Mouse (Mus musculus) adrenal gland, postnatal 4 days (tissue): ENCODE data around the gene Ptbp3. TPM values are rescaled to one million over a fixed set of nuclear protein-coding genes. Genes with fewer than 3 reads are reported as not detected.
"Not testable (repeated sequence)": the region's sequence is repeated elsewhere in the genome, so short reads cannot be mapped to it uniquely, and the experiment has no call there.

Source experiments
- DNase-seq, 2 experiments: peaks; one replicate each; pipeline ENCODE4 v3.0.0; 2021 to 2022; ENCODE audit warnings: low spot score in 2 of 2, mixed read lengths in 2 of 2
- long read RNA-seq, 2 experiments: library from polyadenylated mRNA; stranded (forward); transcript quantifications; one replicate each; pipeline ENCODE4 v2.0.0; 2021
- total RNA-seq, 2 experiments: library from RNA; stranded (reverse); gene quantifications; 2 replicates each; pipeline ENCODE4 v1.2.3; 2021

Gene Ptbp3
- 100 to 1,000 TPM; 147 to 163 TPM for total RNA-seq
- long read RNA-seq, experiment 1, full-length matches to known transcripts, result 1 of 4 reads
- long read RNA-seq, experiment 1, partial matches to known transcripts, result 0 of 4 reads
- long read RNA-seq, experiment 1, other reads (novel, unspliced or antisense), result 3 of 4 reads
- long read RNA-seq, experiment 2, full-length matches to known transcripts, result 8 of 20 reads
- long read RNA-seq, experiment 2, partial matches to known transcripts, result 5 of 20 reads
- long read RNA-seq, experiment 2, other reads (novel, unspliced or antisense), result 7 of 20 reads

- peak; percentile 91 for DNase-seq
These were observed at the start of gene Ptbp3 for GRCm38 (mm10) chr4:59549175-59549976. Gene Ptbp3, minus strand, starts transcription at chr4:59549364.

GRCm38 (mm10) chr4:59596556-59596955 lies 47.4 kb upstream of the Ptbp3 start:
- DNase-seq, result no peak

DNA sequence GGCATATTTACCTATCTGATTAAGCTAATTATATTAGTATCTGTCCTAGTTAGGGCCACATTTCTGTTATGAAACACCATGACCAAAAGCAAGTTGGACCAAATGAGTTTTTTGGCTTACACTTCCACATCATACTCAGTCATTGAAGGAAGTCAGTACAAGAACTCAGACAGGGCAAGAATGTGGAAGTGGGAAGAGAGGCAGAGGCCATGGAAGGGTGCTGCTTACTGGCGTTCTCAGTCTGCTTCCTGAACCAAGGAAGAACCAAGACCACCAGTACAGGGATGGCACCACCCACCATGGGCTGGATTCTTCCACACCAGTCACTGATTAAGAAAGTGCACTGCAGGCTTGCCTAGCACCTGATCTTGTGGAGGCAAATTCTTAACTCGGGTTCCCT lies 45.5 kb upstream of the Ptbp3 start:
- no peak for DNase-seq

DNA sequence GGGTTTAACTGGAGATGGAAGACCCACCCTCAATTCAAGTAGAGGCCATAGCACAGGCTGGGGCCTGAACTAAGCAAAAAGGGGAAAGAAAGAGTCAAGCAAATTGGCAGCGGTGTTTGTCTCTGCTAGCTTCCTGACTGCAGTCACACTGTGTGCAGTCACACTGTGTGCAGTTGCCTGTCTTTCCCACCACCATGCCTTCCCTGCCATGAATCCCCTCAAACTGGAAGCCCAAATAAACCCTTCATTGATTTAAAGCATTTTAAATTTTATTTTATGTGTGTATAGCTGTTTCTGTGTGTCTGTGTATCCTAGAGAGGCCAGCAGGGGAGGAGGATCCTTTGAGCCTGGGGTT lies 38.7 kb upstream of the Ptbp3 start:
- no peak for DNase-seq

GRCm38 (mm10) chr4:59587215-59587871 lies 38.2 kb upstream of the Ptbp3 start:
- no peak for DNase-seq

DNA sequence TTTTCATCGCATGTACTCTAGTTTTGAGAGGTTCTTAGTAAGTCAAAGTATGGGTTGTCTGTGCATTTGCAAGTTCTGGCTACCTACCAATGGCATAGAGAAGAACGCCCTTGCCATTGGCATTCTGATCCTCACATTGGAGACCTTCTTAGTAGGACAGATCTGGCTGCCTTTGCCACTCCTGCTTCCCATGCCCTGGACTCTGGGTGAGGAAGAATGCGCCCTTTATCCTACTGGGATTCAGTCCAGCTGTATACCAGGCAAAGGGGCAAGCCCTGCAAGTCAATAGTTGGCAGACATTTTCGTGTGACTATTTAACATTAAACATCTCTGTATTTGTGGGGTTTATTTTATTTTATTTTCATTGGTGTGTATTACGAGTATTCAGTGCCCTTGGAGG lies 35.9 kb upstream of the Ptbp3 start:
- DNase-seq, result no peak

DNA sequence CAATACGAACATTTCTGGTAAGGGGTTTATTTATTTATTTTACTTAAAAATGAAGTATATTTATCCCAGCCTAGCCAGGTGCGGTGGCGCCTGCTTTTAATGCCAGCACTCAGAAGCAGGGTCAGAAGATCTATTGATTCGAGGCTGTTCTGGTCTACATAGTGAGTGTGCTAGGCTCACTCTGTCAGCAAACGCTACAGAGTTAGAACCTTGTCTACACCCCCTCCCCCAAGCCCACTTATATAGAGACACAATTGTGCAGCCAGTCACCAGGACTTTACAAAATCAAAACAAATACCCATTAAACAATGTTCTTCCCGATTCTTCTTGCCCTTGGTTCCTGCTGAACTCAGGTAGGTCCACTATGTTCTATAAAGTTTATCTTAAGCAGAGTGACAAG lies 33.0 kb upstream of the Ptbp3 start:
- DNase-seq, result no peak

DNA sequence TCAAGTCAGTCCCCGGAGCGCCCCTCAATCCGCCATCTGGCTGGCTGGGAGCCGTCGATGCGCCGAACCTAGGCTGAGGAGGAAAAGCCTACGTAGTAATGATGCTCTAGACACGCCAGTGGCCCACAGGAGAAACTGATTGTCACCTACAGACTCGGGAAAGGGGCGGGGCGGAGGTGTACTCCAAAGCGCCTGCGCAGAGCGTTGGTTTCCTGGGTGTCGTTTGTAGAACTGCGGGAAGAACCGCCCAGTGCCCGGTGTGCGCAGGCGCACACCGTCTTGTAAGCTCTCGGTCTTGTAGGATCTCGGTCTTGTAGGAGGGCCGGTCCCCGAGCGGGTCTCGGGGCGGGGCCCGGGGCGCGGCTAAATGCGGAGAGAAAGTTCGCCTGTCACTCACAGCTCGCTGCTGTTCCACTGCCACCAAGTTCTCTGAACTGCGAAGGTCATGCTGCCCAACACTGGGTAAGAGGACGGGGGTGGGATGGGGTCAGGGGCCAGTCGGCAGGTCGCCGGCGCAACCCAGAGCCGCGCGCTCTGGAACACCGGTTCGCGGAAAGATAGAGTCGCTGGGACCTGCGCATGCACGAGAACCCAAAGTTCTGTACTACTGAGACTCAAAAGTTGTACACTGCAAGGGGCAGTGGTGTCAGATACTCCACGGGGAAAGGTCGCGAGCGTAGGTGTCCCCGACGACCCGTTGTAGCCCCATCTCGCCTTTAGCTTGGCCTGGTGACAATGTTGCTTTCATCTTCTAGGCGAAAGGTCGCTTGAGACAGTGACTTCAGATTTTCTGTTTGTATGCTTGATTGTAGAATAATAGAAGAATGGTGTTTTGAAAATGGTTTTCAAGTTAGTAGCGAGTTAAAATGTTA lies 32.4 kb upstream of the Ptbp3 start, which contains the start of gene Hsdl2:
Hsdl2 (plus strand) TSS at position 250 of the 872 bp plus-strand sequence.
- peak; percentile 89 to 97 for DNase-seq

DNA sequence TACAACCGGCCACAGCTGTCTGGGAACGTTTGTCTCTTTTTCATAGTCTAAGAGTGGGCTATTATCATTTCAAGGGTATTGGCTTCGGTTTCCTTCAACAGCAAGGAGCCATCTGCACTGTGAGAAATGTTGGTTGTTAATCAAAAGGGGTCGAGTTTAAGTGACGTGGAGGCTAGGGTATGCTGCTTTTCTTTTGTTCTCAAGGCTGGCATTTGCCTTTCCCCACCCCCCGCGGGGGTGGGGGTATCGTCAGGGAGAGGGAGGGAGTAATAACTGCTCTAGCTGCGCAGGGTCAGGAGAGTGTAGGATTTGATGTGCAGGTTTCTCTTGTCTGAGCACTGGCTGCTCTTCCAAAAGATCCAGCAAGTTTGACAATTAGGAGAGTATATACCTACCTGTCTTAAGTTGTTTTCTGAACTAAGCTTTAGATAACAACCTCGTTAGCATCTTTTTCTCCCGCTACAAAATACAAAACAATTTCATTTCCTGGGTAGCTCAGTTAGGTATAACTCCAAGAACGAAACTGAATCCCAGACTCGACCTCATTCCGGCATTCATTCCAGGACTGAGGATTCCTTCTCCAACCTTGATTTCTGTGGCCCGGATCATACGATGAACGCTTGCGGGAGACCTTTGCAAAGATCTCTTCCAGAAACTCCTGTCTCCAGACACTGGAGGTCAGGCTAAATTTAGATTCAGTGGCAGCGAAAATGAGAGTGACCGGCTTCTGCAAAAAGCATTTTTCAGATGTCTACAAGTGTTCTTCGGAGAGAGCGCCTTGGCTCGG lies 31.5 kb upstream of the Ptbp3 start:
- peak in 1 of 2 experiments; percentile 32 for DNase-seq

GRCm38 (mm10) chr4:59575184-59575958 lies 26.2 kb upstream of the Ptbp3 start:
- no peak for DNase-seq

GRCm38 (mm10) chr4:59572521-59573118 lies 23.5 kb upstream of the Ptbp3 start:
- DNase-seq, result no peak

- DNase-seq, result not testable (repeated sequence)
These were observed 21.4 kb upstream of the Ptbp3 start for GRCm38 (mm10) chr4:59570519-59570918.

DNA sequence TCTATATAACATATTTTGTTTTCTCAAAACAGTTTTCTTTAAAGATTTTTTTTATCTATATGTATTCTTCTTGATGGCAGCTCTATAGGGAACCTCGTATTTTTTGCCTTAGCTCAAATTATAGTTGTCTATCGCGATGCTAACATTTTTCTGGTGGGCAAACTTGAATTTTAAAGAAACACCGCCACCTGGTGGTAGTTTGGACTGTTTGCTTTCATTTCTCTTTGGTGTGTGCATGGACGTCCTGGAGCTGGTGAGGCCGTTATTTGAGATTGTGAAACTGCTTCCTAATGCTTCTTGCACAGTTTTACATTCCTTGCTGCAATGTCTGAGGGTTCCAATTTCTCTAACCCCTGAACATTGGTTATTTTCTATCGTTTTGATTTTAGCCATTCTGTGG lies 20.4 kb upstream of the Ptbp3 start:
- DNase-seq, result peak; percentile 18 to 61

- DNase-seq, result no peak
These were observed 18.6 kb upstream of the Ptbp3 start for GRCm38 (mm10) chr4:59567576-59568260.

- DNase-seq, result no peak
These were observed 16.5 kb upstream of the Ptbp3 start for GRCm38 (mm10) chr4:59565571-59566188.

DNA sequence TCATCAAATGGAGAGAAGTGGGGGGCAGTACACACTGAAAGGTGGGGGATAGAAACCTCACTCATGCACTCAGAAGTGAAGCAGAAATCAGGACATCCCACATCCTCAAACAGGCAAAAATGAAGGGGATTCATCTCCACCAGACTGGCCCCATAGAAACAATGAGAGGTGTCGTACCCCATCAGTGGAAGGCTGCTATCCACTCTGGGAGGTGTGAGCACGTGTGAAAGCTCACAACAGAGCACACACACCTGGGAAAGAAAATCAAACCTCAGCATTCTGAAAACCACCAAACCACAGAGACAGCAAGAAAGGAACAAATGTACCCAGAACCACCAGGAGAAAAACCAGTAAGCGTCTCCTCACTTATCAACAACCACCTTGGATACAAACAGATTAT lies 15.0 kb upstream of the Ptbp3 start:
- no peak for DNase-seq

DNA sequence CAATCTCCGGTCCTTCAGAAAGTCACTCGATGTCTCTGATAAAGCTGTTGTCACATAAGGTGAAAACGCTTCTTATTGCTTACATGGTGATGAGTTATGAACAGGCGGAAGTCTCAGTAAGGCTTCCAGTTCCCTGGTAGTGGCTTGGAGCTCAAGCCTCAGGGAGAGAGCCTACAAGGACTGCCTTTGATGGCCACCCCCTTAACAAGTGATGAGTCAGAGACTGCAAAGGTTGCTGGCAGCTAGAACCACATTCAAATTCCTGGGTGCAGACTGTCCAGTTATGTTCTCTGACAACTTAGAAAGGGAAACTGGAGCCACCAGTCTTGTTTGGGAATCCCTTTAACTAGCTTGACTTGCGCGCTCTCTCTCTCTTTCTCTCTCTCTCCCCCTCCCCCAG lies 11.0 kb upstream of the Ptbp3 start:
- DNase-seq, result no peak

- no peak for DNase-seq
These were observed 9.0 kb upstream of the Ptbp3 start for GRCm38 (mm10) chr4:59558096-59558720.
